Mouse (Mus musculus) CH12.LX (cell line): Measurements from ENCODE around the gene Reg2. TPM values are rescaled to one million over a fixed set of nuclear protein-coding genes. Genes with fewer than 3 reads are reported as not detected.
"Not testable (repeated sequence)": the region's sequence is repeated elsewhere in the genome, so short reads cannot be mapped to it uniquely, and the experiment has no call there.

ENCODE experiments used
- DNase-seq: peaks from one replicate; pipeline ENCODE4 v3.0.0-alpha.2; 2013; ENCODE audit errors: extremely low read depth
- H3K27ac ChIP-seq: 2 replicates; pipeline ENCODE4 v1.5.1; 2012; ENCODE audit warnings: low read depth, mild to moderate bottlenecking, control low read depth, moderate library complexity; ENCODE audit not compliant: insufficient read depth
- H3K27me3 ChIP-seq: replicated peaks from 2 replicates; pipeline ENCODE3; 2012; ENCODE audit warnings: inconsistent platforms
- H3K36me3 ChIP-seq, 2 experiments: replicated peaks in 1 of 2; 2 replicates each; pipeline versions ENCODE3 to v1.6.1; 2012; ENCODE audit warnings: inconsistent platforms in 1 of 2, low read length in 1 of 2, mild to moderate bottlenecking in 1 of 2, mixed read lengths in 1 of 2, moderate library complexity in 1 of 2; ENCODE audit not compliant: control insufficient read depth in 1 of 2, insufficient read depth in 1 of 2
- H3K4me1 ChIP-seq, 2 experiments: 2 replicates each; pipeline ENCODE4 v1.6.1; 2012; ENCODE audit warnings: inconsistent platforms in 1 of 2, moderate library complexity in 1 of 2; ENCODE audit not compliant: insufficient read depth in 2 of 2, control insufficient read depth in 1 of 2
- H3K4me2 ChIP-seq: 2 replicates; pipeline ENCODE4 v1.6.1; 2012; ENCODE audit warnings: low read depth, mild to moderate bottlenecking, control low read depth; ENCODE audit not compliant: poor library complexity, insufficient read depth, severe bottlenecking
- H3K4me3 ChIP-seq, 3 experiments: fragments of 150-350 bp in 1 of 3; sonication (generic) in 1 of 3; replicated peaks in 1 of 3; 2 replicates each; pipeline versions ENCODE3 to v1.5.1; 2011 to 2012; ENCODE audit warnings: low read depth in 2 of 3, low read length in 2 of 3, mild to moderate bottlenecking in 2 of 3, moderate library complexity in 2 of 3, control low read depth in 1 of 3, improper control_type of control experiment in 1 of 3, inconsistent platforms in 1 of 3, mixed read lengths in 1 of 3; ENCODE audit not compliant: poor library complexity in 1 of 3
- H3K79me2 ChIP-seq: replicated peaks from 2 replicates; pipeline ENCODE4 v1.6.1; 2012; ENCODE audit warnings: mild to moderate bottlenecking, moderate library complexity; ENCODE audit not compliant: control insufficient read depth, poor library complexity, insufficient read depth, severe bottlenecking; ENCODE audit errors: extremely low read depth
- H3K9ac ChIP-seq: 2 replicates; pipeline ENCODE4 v1.6.1; 2012; ENCODE audit warnings: low read depth, mild to moderate bottlenecking, control low read depth, moderate library complexity; ENCODE audit not compliant: insufficient read depth
- H3K9me3 ChIP-seq: replicated peaks from 2 replicates; pipeline ENCODE3; 2012; ENCODE audit warnings: low read length, inconsistent platforms, mixed read lengths
- BHLHE40 ChIP-seq: IDR thresholded peaks from 2 replicates; pipeline ENCODE4 v1.6.1; 2011; ENCODE audit warnings: mild to moderate bottlenecking, low read depth, low read length, improper control_type of control experiment
- ELF1 ChIP-seq: IDR thresholded peaks from 2 replicates; pipeline ENCODE4 v1.6.1; 2014; ENCODE audit warnings: low read depth, mild to moderate bottlenecking, inconsistent platforms, low read length, improper control_type of control experiment
- HCFC1 ChIP-seq: IDR thresholded peaks from 2 replicates; pipeline ENCODE4 v1.6.1; 2012; ENCODE audit warnings: low read depth, mild to moderate bottlenecking, inconsistent platforms, low read length, improper control_type of control experiment
- MAX ChIP-seq: IDR thresholded peaks from 2 replicates; pipeline ENCODE4 v1.6.1; 2011; ENCODE audit warnings: low read length, improper control_type of control experiment
- MAZ ChIP-seq: IDR thresholded peaks from 2 replicates; pipeline ENCODE4 v1.6.1; 2012; ENCODE audit warnings: low read depth, mild to moderate bottlenecking, inconsistent platforms, low read length, improper control_type of control experiment, moderate library complexity
- MXI1 ChIP-seq: IDR thresholded peaks from 2 replicates; pipeline ENCODE4 v1.6.1; 2011; ENCODE audit warnings: mild to moderate bottlenecking, low read depth, low read length, improper control_type of control experiment
- NRF1 ChIP-seq: IDR thresholded peaks from 2 replicates; pipeline ENCODE4 v1.6.1; 2014; ENCODE audit warnings: low read depth, mild to moderate bottlenecking, inconsistent platforms, low read length, improper control_type of control experiment, moderate library complexity
- PAX5 ChIP-seq: IDR thresholded peaks from 2 replicates; pipeline ENCODE4 v1.6.1; 2012; ENCODE audit warnings: low read length, inconsistent platforms, mixed read lengths
- POLR2A ChIP-seq: IDR thresholded peaks from 2 replicates; pipeline ENCODE4 v1.6.1; 2011; ENCODE audit warnings: low read depth, mild to moderate bottlenecking, improper control_type of control experiment, low read length
- POLR2AphosphoS2 ChIP-seq: IDR thresholded peaks from 2 replicates; pipeline ENCODE4 v1.6.1; 2011; ENCODE audit warnings: low read depth, low read length, improper control_type of control experiment
- RAD21 ChIP-seq: IDR thresholded peaks from 2 replicates; pipeline ENCODE4 v1.6.1; 2011; ENCODE audit warnings: low read depth, mild to moderate bottlenecking, low read length, improper control_type of control experiment, moderate library complexity
- SIN3A ChIP-seq: IDR thresholded peaks from 2 replicates; pipeline ENCODE4 v1.6.1; 2012; ENCODE audit warnings: low read length, improper control_type of control experiment, inconsistent platforms
- SMC3 ChIP-seq: IDR thresholded peaks from 2 replicates; pipeline ENCODE4 v1.6.1; 2011; ENCODE audit warnings: low read depth, low read length, improper control_type of control experiment
- TCF12 ChIP-seq: IDR thresholded peaks from 2 replicates; pipeline ENCODE4 v1.6.1; 2014; ENCODE audit warnings: low read depth, mild to moderate bottlenecking, inconsistent platforms, low read length, improper control_type of control experiment
- UBTF ChIP-seq: IDR thresholded peaks from 2 replicates; pipeline ENCODE4 v1.6.1; 2012; ENCODE audit warnings: low read depth, mild to moderate bottlenecking, inconsistent platforms, low read length, improper control_type of control experiment, moderate library complexity
- USF2 ChIP-seq: conservative IDR thresholded peaks from 2 replicates; pipeline ENCODE4 v1.6.1; 2011; ENCODE audit warnings: low read depth, low read length, improper control_type of control experiment
- ZKSCAN1 ChIP-seq: IDR thresholded peaks from 2 replicates; pipeline ENCODE4 v1.6.1; 2012; ENCODE audit warnings: low read depth, inconsistent platforms, low read length, improper control_type of control experiment, borderline replicate concordance
- dilution Hi-C: fragments of 300-500 bp; cut with MboI; formaldehyde crosslinking; loops from 2 replicates; pipeline ENCODE4 v1.14.3; 2020; ENCODE audit warnings: low sequenced_read_pairs; ENCODE audit not compliant: extremely low pct_unique_long_range_greater_than_20kb, extremely low pct_ligation_motif_present
- in situ Hi-C: fragments of 300-500 bp; cut with MboI; formaldehyde crosslinking; loops from 3 replicates; pipeline ENCODE4 v1.14.3; 2019; ENCODE audit warnings: low sequenced_read_pairs, low pct_ligation_motif_present, low pct_unique_long_range_greater_than_20kb, mixed read lengths
- polyA plus RNA-seq: library from polyadenylated mRNA; unstranded; fragments of >175 nt; gene quantifications from 2 replicates; pipeline ENCODE4 v1.2.1, GENCODE M21; 2012; ENCODE audit warnings: low read depth; ENCODE audit not compliant: insufficient read length
- total RNA-seq, 2 experiments: library from RNA; depleted of rRNA; stranded (reverse); fragments of 300-350 nt in 1 of 2; fragments of >200 nt in 1 of 2; gene quantifications; 2 replicates each; pipeline ENCODE4 v1.2.3; 2012 to 2014

The Reg2 gene
- total and polyA plus RNA-seq, 3 experiments: not detected

DNA sequence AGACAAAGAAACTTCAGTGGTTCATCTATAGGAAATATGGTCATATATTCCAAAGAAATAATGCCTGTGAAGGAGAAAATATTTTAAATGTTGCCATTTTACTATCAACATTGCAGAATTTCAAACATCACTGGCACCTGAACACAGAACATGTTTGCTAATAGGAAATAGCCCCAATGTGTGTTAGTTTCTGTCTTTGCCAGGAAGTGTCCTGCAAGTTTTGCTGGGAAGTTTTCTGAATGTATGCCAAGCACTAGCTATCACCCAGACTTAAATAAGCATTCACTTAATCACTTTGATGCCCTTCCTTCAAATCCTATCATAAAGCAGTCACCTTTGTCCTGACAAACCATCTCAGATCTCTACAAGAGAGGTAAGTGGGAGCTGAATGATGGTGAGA is 15.0 kb upstream of the Reg2 start, which contains the start of gene Reg3a:
TSS of gene Reg3a (plus strand) at position 301 of the 400 bp plus-strand sequence.
- no peak within 1 kb of the TSS for H3K9ac ChIP-seq
- dilution Hi-C loops (no loop called here), in situ Hi-C loops (no loop called here)
- no peaks in the 10 kb centered on the region for H3K27me3 ChIP-seq
- DNase-seq: no peak
- no peaks in the 10 kb centered on the region for H3K36me3 ChIP-seq
- H3K27ac ChIP-seq: no peak within 1 kb of the TSS
- no peaks in the 10 kb centered on the region for H3K79me2 ChIP-seq
- peaks cover 62% of the 10 kb centered on the region for H3K9me3 ChIP-seq
- H3K4me3 ChIP-seq: no peak within 1 kb of the TSS
- TF ChIP-seq RAD21: no peak
- TF ChIP-seq, all 38 proteins: peak for 0
- no peak within 1 kb of the TSS for H3K4me2 ChIP-seq
- no peaks in the 10 kb centered on the region for H3K4me1 ChIP-seq

DNA sequence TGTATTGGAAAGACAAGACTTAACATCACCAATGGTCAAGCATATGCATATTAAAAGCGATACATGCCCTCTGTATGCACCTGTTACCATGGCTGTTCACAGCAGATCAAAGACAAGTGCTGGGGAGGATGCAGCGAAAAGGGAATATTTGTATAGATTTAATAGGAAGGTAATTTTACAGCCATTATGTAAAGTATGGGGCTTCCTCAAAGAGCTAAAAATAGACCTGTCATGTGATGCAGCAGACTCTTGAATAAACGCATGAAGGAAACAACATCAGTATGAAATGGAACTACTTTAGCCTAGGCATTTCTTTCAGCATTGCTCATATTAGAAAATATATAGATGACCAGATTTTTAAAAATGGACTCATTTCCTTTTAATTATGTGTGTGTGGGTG is 9.8 kb upstream of the Reg2 start:
- Histone ChIP-seq H3K36me3 (no peaks in the 10 kb centered on the region), H3K9me3 (peaks cover 41% of the 10 kb centered on the region), H3K4me3 (no peak overlapping the region), H3K4me1 (no peaks in the 10 kb centered on the region), H3K27me3 (no peaks in the 10 kb centered on the region), H3K27ac (no peak overlapping the region), H3K4me2 (no peak overlapping the region), H3K79me2 (no peaks in the 10 kb centered on the region), H3K9ac (no peak overlapping the region)
- no peak for DNase-seq
- in situ Hi-C loops (no loop called here), dilution Hi-C loops (no loop called here)
- TF ChIP-seq TCF12 (no peak), POLR2AphosphoS2 (no peak), POLR2A (no peak), MAX (no peak), SMC3 (no peak), BHLHE40 (no peak), SIN3A (no peak), PAX5 (no peak), ELF1 (no peak), HCFC1 (no peak), MXI1 (no peak), ZKSCAN1 (no peak), UBTF (no peak), USF2 (no peak), MAZ (no peak), NRF1 (no peak)

DNA sequence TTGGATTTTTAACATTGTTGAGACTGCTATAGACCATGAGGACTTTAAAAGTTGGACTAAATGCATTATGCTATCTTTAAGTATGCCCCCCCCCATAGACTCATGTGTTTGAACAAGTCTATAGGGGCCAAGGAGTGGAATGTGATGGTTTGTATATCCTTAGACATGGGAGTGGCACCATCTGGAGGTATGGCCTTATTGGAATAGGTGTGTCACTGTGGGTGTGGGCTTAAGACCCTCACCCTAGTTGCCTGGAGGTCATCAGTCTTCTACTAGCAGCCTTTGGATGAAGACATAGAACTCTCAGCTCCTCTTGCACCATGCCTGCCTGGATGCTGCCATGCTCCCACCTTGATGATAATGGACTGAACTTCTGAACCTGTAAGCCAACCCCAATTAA is 27.0 kb downstream of the Reg2 start, which contains the start of gene Reg1:
TSS of gene Reg1 (plus strand) at position 301 of the 400 bp plus-strand sequence.
- peaks cover 26% of the 10 kb centered on the region for H3K9me3 ChIP-seq
- H3K4me2 ChIP-seq, H3K4me3 ChIP-seq, H3K79me2 ChIP-seq, dilution Hi-C loops, H3K27ac ChIP-seq, H3K4me1 ChIP-seq, in situ Hi-C loops, H3K9ac ChIP-seq, H3K36me3 ChIP-seq, DNase-seq, H3K27me3 ChIP-seq: not testable (repeated sequence)
